In genomic region chr12:32890455-32890854, GRCm38 (mm10) we compare ENCODE assay signal across 19 mouse cellular contexts.
A peak's percentile ranks its signal among the peaks of the same experiment; 100 is the strongest.
DNase-seq lines count a peak whose midpoint lies in the region.
"Had no signal": no experiment of that assay in that cellular context is flagged by ENCODE, and none has a peak within 500 bp of the region (broad histone marks: within the 10 kb centered on the region; RNA-seq: fewer than 3 reads in every experiment).

No protein-coding gene starts in this region.

- 77% methylated on average over 4 of the region's 4 CpGs for WGBS in embryonic facial prominence, embryonic 10.5 days

- no peaks in the 10 kb centered on the region for H3K9me3 ChIP-seq in embryonic facial prominence, embryonic 10.5 days
- H3K9me3 ChIP-seq: embryonic facial prominence, embryonic 13.5 days; forebrain, embryonic 10.5 days; heart, embryonic 13.5 days; hindbrain, embryonic 10.5 days; limb, embryonic 15.5 days; neural tube, embryonic 13.5 days had no signal

- H3K27me3 ChIP-seq in embryonic facial prominence, embryonic 10.5 days (replicated peaks; ENCODE audit: low read depth, poor library complexity, severe bottlenecking): no peaks in the 10 kb centered on the region
- H3K27me3 ChIP-seq: embryonic facial prominence, embryonic 13.5 days; limb, embryonic 15.5 days; neural tube, embryonic 13.5 days had no signal

- no peaks in the 10 kb centered on the region for H3K36me3 ChIP-seq in embryonic facial prominence, embryonic 10.5 days (replicated peaks)
- H3K36me3 ChIP-seq: embryonic facial prominence, embryonic 13.5 days; forebrain, embryonic 10.5 days; heart, embryonic 13.5 days; hindbrain, embryonic 10.5 days; limb, embryonic 15.5 days; neural tube, embryonic 13.5 days had no signal

- H3K4me3 ChIP-seq in embryonic facial prominence, embryonic 10.5 days: no peak overlapping the region
- H3K4me3 ChIP-seq: embryonic facial prominence, embryonic 13.5 days; forebrain, embryonic 10.5 days; heart, embryonic 13.5 days; hindbrain, embryonic 10.5 days; limb, embryonic 15.5 days; neural tube, embryonic 13.5 days had no signal

- peaks cover 6% of the 10 kb centered on the region; the same call in 1 of the 2 replicates for H3K4me1 ChIP-seq in embryonic facial prominence, embryonic 10.5 days
- H3K4me1 ChIP-seq: limb, embryonic 15.5 days had no signal

- H3K27ac ChIP-seq in embryonic facial prominence, embryonic 10.5 days (replicated peaks): no peak overlapping the region
- H3K27ac ChIP-seq: embryonic facial prominence, embryonic 13.5 days; forebrain, embryonic 10.5 days; heart, embryonic 13.5 days; hindbrain, embryonic 10.5 days; limb, embryonic 15.5 days; neural tube, embryonic 13.5 days had no signal

- peak; percentile 40 for DNase-seq in adrenal gland, postnatal 14 days
- DNase-seq in adrenal gland, adult 8-10 months: no peak
- peak; percentile 17 for DNase-seq in kidney, adult 9 months
- DNase-seq in kidney, postnatal 25 days: no peak
- peak; percentile 48 for DNase-seq in NIH3T3 (ENCODE audit: low read depth)
- peak; percentile 20 for DNase-seq in lung, postnatal 14 days
- DNase-seq in embryo, embryonic 10 days (ENCODE audit: low spot score): no peak
- no peak for DNase-seq in embryonic facial prominence, embryonic 10.5 days (ENCODE audit: low spot score)
- DNase-seq: cerebellum, adult 11 months; cerebellum, postnatal 36 days; kidney, postnatal 14 days; layer of hippocampus, adult 9-11 months; thymus, adult 2 months had no signal

Comparison
In these comparisons a context has a peak if more than half of its experiments do, and no peak if none do; other contexts are left out.
1. DNase-seq: peak in adrenal gland, postnatal 14 days (single experiment), kidney, adult 9 months (single experiment), NIH3T3 (single experiment) and lung, postnatal 14 days (single experiment); none in adrenal gland, adult 8-10 months (single experiment), kidney, postnatal 25 days (0 of 2), embryo, embryonic 10 days (single experiment) and embryonic facial prominence, embryonic 10.5 days (single experiment).